Mouse (Mus musculus): ENCODE results near the gene Birc6.
A peak's percentile ranks its signal among the peaks of the same experiment; 100 is the strongest.
"Not testable (repeated sequence)": the region's sequence is repeated elsewhere in the genome, so short reads cannot be mapped to it uniquely, and the experiment has no call there.

Birc6 gene

GRCm38 (mm10) chr17:74564151-74564550 lies 36.1 kb downstream of the Birc6 start:
- DNase-seq (ENCODE audit: low spot score) = no peak

- DNase-seq (ENCODE audit: low spot score) = no peak
Observed at GRCm38 (mm10) chr17:74569219-74569618, 41.1 kb downstream of the Birc6 start.

- DNase-seq (ENCODE audit: low spot score) = no peak
Observed at GRCm38 (mm10) chr17:74570585-74570984, 42.5 kb downstream of the Birc6 start.

- no peak for DNase-seq (ENCODE audit: low spot score)
Observed at GRCm38 (mm10) chr17:74577173-74577572, 49.1 kb downstream of the Birc6 start.

GRCm38 (mm10) chr17:74579586-74579985 lies 51.5 kb downstream of the Birc6 start:
- DNase-seq (ENCODE audit: low spot score) = no peak

- no peak for DNase-seq (ENCODE audit: low spot score)
Observed at GRCm38 (mm10) chr17:74580738-74581137, 52.6 kb downstream of the Birc6 start.

GRCm38 (mm10) chr17:74586768-74587167 lies 58.7 kb downstream of the Birc6 start:
- DNase-seq (ENCODE audit: low spot score) = no peak

GRCm38 (mm10) chr17:74598908-74599307 lies 70.8 kb downstream of the Birc6 start:
- DNase-seq (ENCODE audit: low spot score) = peak; percentile 15

GRCm38 (mm10) chr17:74599396-74599795 lies 71.3 kb downstream of the Birc6 start:
- no peak for DNase-seq (ENCODE audit: low spot score)

- no peak for DNase-seq (ENCODE audit: low spot score)
Observed at GRCm38 (mm10) chr17:74601201-74601600, 73.1 kb downstream of the Birc6 start.

GRCm38 (mm10) chr17:74630798-74631197 lies 102.7 kb downstream of the Birc6 start:
- DNase-seq (ENCODE audit: low spot score) = no peak

- DNase-seq (ENCODE audit: low spot score) = no peak
Observed at GRCm38 (mm10) chr17:74642445-74642844, 114.3 kb downstream of the Birc6 start.

- no peak for DNase-seq (ENCODE audit: low spot score)
Observed at GRCm38 (mm10) chr17:74658362-74658761, 130.3 kb downstream of the Birc6 start.

GRCm38 (mm10) chr17:74668010-74668409 lies 139.9 kb downstream of the Birc6 start:
- no peak for DNase-seq (ENCODE audit: low spot score)

- DNase-seq (ENCODE audit: low spot score) = no peak
Observed at GRCm38 (mm10) chr17:74670031-74670430, 141.9 kb downstream of the Birc6 start.

- DNase-seq (ENCODE audit: low spot score) = no peak
Observed at GRCm38 (mm10) chr17:74672446-74672845, 144.4 kb downstream of the Birc6 start.

- DNase-seq (ENCODE audit: low spot score) = no peak
Observed at GRCm38 (mm10) chr17:74673251-74673650, 145.2 kb downstream of the Birc6 start.

- DNase-seq (ENCODE audit: low spot score) = peak; percentile 19
Observed at GRCm38 (mm10) chr17:74678061-74678460, 150.0 kb downstream of the Birc6 start.

GRCm38 (mm10) chr17:74684927-74685326 lies 156.8 kb downstream of the Birc6 start:
- DNase-seq (ENCODE audit: low spot score) = no peak

- no peak for DNase-seq (ENCODE audit: low spot score)
Observed at GRCm38 (mm10) chr17:74688555-74688954, 160.5 kb downstream of the Birc6 start.

GRCm38 (mm10) chr17:74689406-74689805 lies 161.3 kb downstream of the Birc6 start:
- DNase-seq (ENCODE audit: low spot score) = peak; percentile 18

- not testable (repeated sequence) for DNase-seq (ENCODE audit: low spot score)
Observed at GRCm38 (mm10) chr17:74701661-74702060, 173.6 kb downstream of the Birc6 start.

GRCm38 (mm10) chr17:74705480-74705879 lies 177.4 kb downstream of the Birc6 start:
- no peak for DNase-seq (ENCODE audit: low spot score)

GRCm38 (mm10) chr17:74706593-74706992 lies 178.5 kb downstream of the Birc6 start:
- no peak for DNase-seq (ENCODE audit: low spot score)

- no peak for DNase-seq (ENCODE audit: low spot score)
Observed at GRCm38 (mm10) chr17:74707637-74708152, 179.6 kb downstream of the Birc6 start.

Measured in yolk sac, embryonic 10.5 days (tissue).